Mouse (Mus musculus) hindbrain, embryonic 15.5 days (tissue): Measurements from ENCODE around the gene Ppp1r11. TPM values are rescaled to one million over a fixed set of nuclear protein-coding genes. Genes with fewer than 3 reads are reported as not detected.

ENCODE experiments used
- ATAC-seq: fragments of 200-750 bp; cut with Nextera tagmentation; 2 replicates; pipeline ENCODE4 v1.8.0; 2017; ENCODE audit warnings: low read depth, moderate number of reproducible peaks, moderate TSS enrichment; ENCODE audit not compliant: low FRiP score
- H3K27ac ChIP-seq: fragments of 300-500 bp; sonication (generic); replicated peaks from 2 replicates; pipeline ENCODE4 v1.5.1; 2015; ENCODE audit warnings: mild to moderate bottlenecking, inconsistent platforms
- H3K27me3 ChIP-seq: fragments of 300-500 bp; sonication (generic); 2 replicates; pipeline ENCODE4 v1.6.1; 2015; ENCODE audit warnings: control low read depth, inconsistent platforms
- H3K36me3 ChIP-seq: fragments of 300-500 bp; sonication (generic); 2 replicates; pipeline ENCODE4 v1.6.1; 2015; ENCODE audit warnings: control low read depth, inconsistent platforms
- H3K4me1 ChIP-seq: fragments of 300-500 bp; sonication (generic); replicated peaks from 2 replicates; pipeline ENCODE4 v1.6.1; 2015; ENCODE audit warnings: control low read depth, inconsistent platforms
- H3K4me2 ChIP-seq: fragments of 300-500 bp; sonication (generic); 2 replicates; pipeline ENCODE4 v1.6.1; 2015; ENCODE audit warnings: moderate library complexity, mild to moderate bottlenecking, inconsistent platforms
- H3K4me3 ChIP-seq: fragments of 300-500 bp; sonication (generic); 2 replicates; pipeline ENCODE4 v1.5.1; 2015; ENCODE audit warnings: mild to moderate bottlenecking, inconsistent platforms
- H3K9ac ChIP-seq: fragments of 300-500 bp; sonication (generic); 2 replicates; pipeline ENCODE4 v1.6.1; 2015; ENCODE audit warnings: inconsistent platforms
- H3K9me3 ChIP-seq: fragments of 300-500 bp; sonication (generic); 2 replicates; pipeline ENCODE4 v1.6.1; 2016; ENCODE audit warnings: control low read depth, inconsistent platforms
- WGBS: fragments of 180-500 bp; shearing (Covaris S2); methylation state at CpG from one replicate; pipeline ENCODE4 v1.1.7; 2015; 5-methylcytosine and 5-hydroxymethylcytosine counted together
- polyA plus RNA-seq: library from polyadenylated mRNA; unstranded; fragments of >200 nt; fragmentation: Nextera tagmentation; extraction: Ambion mirVana; gene quantifications from 2 replicates; pipeline ENCODE4 v1.2.1, GENCODE M21; 2015

Gene Ppp1r11
- polyA plus RNA-seq, 1 experiment from 2014 or later, result 168 TPM

- 83% methylated on average over 5 of the region's 5 CpGs for WGBS
- no peak overlapping the region for H3K9ac ChIP-seq
Observed at GRCm38 (mm10) chr17:36900001-36900400, 51.5 kb downstream of the Ppp1r11 start.

GRCm38 (mm10) chr17:36899376-36899775 lies 52.2 kb downstream of the Ppp1r11 start:
- H3K27ac ChIP-seq, result no peak overlapping the region
- no peaks in the 10 kb centered on the region for H3K4me1 ChIP-seq
- no peaks in the 10 kb centered on the region for H3K36me3 ChIP-seq
- no peak for ATAC-seq
- no peak overlapping the region for H3K4me3 ChIP-seq
- no peak overlapping the region for H3K9ac ChIP-seq
- H3K9me3 ChIP-seq, result no peaks in the 10 kb centered on the region
- H3K27me3 ChIP-seq, result no peaks in the 10 kb centered on the region
- 95% methylated on average over 4 of the region's 4 CpGs for whole genome bisulfite sequencing
- no peak overlapping the region for H3K4me2 ChIP-seq

More at GRCm38 (mm10) chr17:36900001-36900400, 51.5 kb downstream of the Ppp1r11 start:
- Histone ChIP-seq H3K9me3 (no peaks in the 10 kb centered on the region), H3K4me1 (no peaks in the 10 kb centered on the region), H3K27ac (no peak overlapping the region), H3K27me3 (no peaks in the 10 kb centered on the region), H3K4me3 (no peak overlapping the region), H3K4me2 (no peak overlapping the region), H3K36me3 (no peaks in the 10 kb centered on the region)
- no peak for ATAC-seq

Other genes with a start within 250 kb of the Ppp1r11 start
- gene H2-M10.5, start 178.8 kb downstream of the Ppp1r11 start, polyA plus RNA-seq, result not detected in 2 replicates
- not detected in 2 replicates for gene H2-M10.6, start 139.6 kb downstream of the Ppp1r11 start, polyA plus RNA-seq
- 49.9 and 50.8 TPM in 2 replicates for gene Trim26, start 114.6 kb downstream of the Ppp1r11 start, polyA plus RNA-seq
- gene Trim15, start 84.5 kb downstream of the Ppp1r11 start, polyA plus RNA-seq, result 0.64 and 0.83 TPM in 2 replicates
- 1.4 and 1.7 TPM in 2 replicates for gene Trim10, start 82.2 kb downstream of the Ppp1r11 start, polyA plus RNA-seq
- gene Trim40, start 61.6 kb downstream of the Ppp1r11 start, polyA plus RNA-seq, result 0.06 and 0.14 TPM in 2 replicates
- gene Trim31, start 53.6 kb downstream of the Ppp1r11 start, polyA plus RNA-seq, result not detected in 2 replicates
- gene Rnf39, start 8.8 kb downstream of the Ppp1r11 start, polyA plus RNA-seq, result 1.5 and 1.7 TPM in 2 replicates
- gene Znrd1, start 6.8 kb upstream of the Ppp1r11 start, polyA plus RNA-seq, result 55.2 and 55.6 TPM in 2 replicates
- gene Znrd1as, start 6.9 kb upstream of the Ppp1r11 start, polyA plus RNA-seq, result 5.4 and 5.8 TPM in 2 replicates
- 0.30 and 0.38 TPM in 2 replicates for gene 2410137M14Rik, start 29.5 kb upstream of the Ppp1r11 start, polyA plus RNA-seq
- gene H2-M5, start 37.8 kb upstream of the Ppp1r11 start, polyA plus RNA-seq, result 2.5 and 3.1 TPM in 2 replicates
- 222 and 250 TPM in 2 replicates for gene Zfp57, start 49.4 kb upstream of the Ppp1r11 start, polyA plus RNA-seq
- 2.3 TPM in 2 replicates for gene Mog, start 71.7 kb upstream of the Ppp1r11 start, polyA plus RNA-seq
- gene Gabbr1, start 94.2 kb upstream of the Ppp1r11 start, polyA plus RNA-seq, result 85.2 and 86.0 TPM in 2 replicates
- 0.08 TPM in 1 of 2 replicates, not detected in the other for gene Olfr90, start 136.8 kb upstream of the Ppp1r11 start, polyA plus RNA-seq
- not detected in 2 replicates for gene Olfr91, start 146.5 kb upstream of the Ppp1r11 start, polyA plus RNA-seq
- not detected in 2 replicates for gene Olfr92, start 168.3 kb upstream of the Ppp1r11 start, polyA plus RNA-seq
- gene Olfr93, start 209.8 kb upstream of the Ppp1r11 start, polyA plus RNA-seq, result not detected in 2 replicates
- 0.17 TPM in 1 of 2 replicates, not detected in the other for gene Ubd, start 242.2 kb upstream of the Ppp1r11 start, polyA plus RNA-seq
- gene Olfr94, start 249.3 kb upstream of the Ppp1r11 start, polyA plus RNA-seq, result not detected in 2 replicates